10 mouse cellular contexts compared by ENCODE assay signal in genomic region chr2:168478431-168478830, GRCm38 (mm10).
DNase-seq lines count a peak whose midpoint lies in the region; ATAC-seq lines count a peak whose summit lies in the region.
"Had no signal": no experiment of that assay in that cellular context is flagged by ENCODE, and none has a peak within 500 bp of the region (broad histone marks: within the 10 kb centered on the region; RNA-seq: fewer than 3 reads in every experiment).

No protein-coding gene starts in this region.

- ATAC-seq in granulocyte monocyte progenitor cell, adult 5-6 weeks (replicated peaks; ENCODE audit: poor library complexity, severe bottlenecking) = peak; percentile 43
- peak; percentile 43 for ATAC-seq in heart, embryonic 14.5 days (ENCODE audit: insufficient number of reproducible peaks, insufficient read depth, low FRiP score, low read depth)
- ATAC-seq: forebrain, embryonic 14.5 days had no signal

- peaks cover 8 to 11% of the 10 kb centered on the region in 2 experiments for H3K4me1 ChIP-seq in heart, embryonic 14.5 days (ENCODE audit: control insufficient read depth in 2 of 2, insufficient read depth in 2 of 2, low read length in 2 of 2)
- no peaks in the 10 kb centered on the region for H3K4me1 ChIP-seq in midbrain, embryonic 10.5 days

- peak overlapping the region; percentile 63 to 64 for H3K27ac ChIP-seq in heart, embryonic 14.5 days (replicated peaks in 1 of 2; ENCODE audit: control insufficient read depth in 1 of 2, insufficient read depth in 1 of 2, low read depth in 2 of 2, low read length in 2 of 2)
- no peak overlapping the region for H3K27ac ChIP-seq in midbrain, embryonic 10.5 days (replicated peaks)
- H3K27ac ChIP-seq: lung, embryonic 15.5 days had no signal

- no peak overlapping the region for H3K4me2 ChIP-seq in heart, embryonic 14.5 days (ENCODE audit: low read length)
- H3K4me2 ChIP-seq: lung, embryonic 15.5 days had no signal

- peaks cover 35% of the 10 kb centered on the region; the same call in 1 of the 2 replicates for H3K27me3 ChIP-seq in heart, embryonic 14.5 days (ENCODE audit: control insufficient read depth, insufficient read depth, low read length)
- H3K27me3 ChIP-seq in midbrain, embryonic 10.5 days (ENCODE audit: low read depth, poor library complexity, severe bottlenecking) = peaks cover 13% of the 10 kb centered on the region

- H3K4me3 ChIP-seq in heart, embryonic 14.5 days (ENCODE audit: control insufficient read depth in 1 of 2, insufficient read depth in 1 of 2, low read depth in 1 of 2, low read length in 2 of 2) = no peak overlapping the region
- H3K4me3 ChIP-seq in midbrain, embryonic 10.5 days = no peak overlapping the region
- H3K4me3 ChIP-seq: lung, embryonic 15.5 days had no signal

- intact Hi-C loops in gastrocnemius, postnatal 14 days (cut with DNase I; ENCODE audit: low total_unique reads) = no loop called here

- 12% methylated on average over 7 of the region's 7 CpGs for WGBS in heart, embryonic 14.5 days
- 76% methylated on average over 7 of the region's 7 CpGs for WGBS in midbrain, embryonic 10.5 days

- no peaks in the 10 kb centered on the region for H3K9me3 ChIP-seq in heart, embryonic 14.5 days (ENCODE audit: control insufficient read depth, low read length)
- H3K9me3 ChIP-seq in midbrain, embryonic 10.5 days (replicated peaks) = no peaks in the 10 kb centered on the region
- H3K9me3 ChIP-seq: lung, embryonic 15.5 days had no signal

- DNase-seq in gastrocnemius, postnatal 14 days = peak; percentile 33
- DNase-seq in gastrocnemius, adult 18-20 months (ENCODE audit: low spot score) = no peak
- peak; percentile 45 to 56 for DNase-seq in kidney, postnatal 25 days
- no peak for DNase-seq in urinary bladder, postnatal 25 days (ENCODE audit: low spot score)
- no peak for DNase-seq in midbrain, embryonic 10.5 days (ENCODE audit: low spot score)
- no peak for DNase-seq in yolk sac, embryonic 10.5 days (ENCODE audit: low spot score)

- H3K9ac ChIP-seq in heart, embryonic 14.5 days (ENCODE audit: low read length) = 0 out of 2 replicates have a peak overlapping the region, but pooled peaks have one; percentile 36
- H3K9ac ChIP-seq: lung, embryonic 15.5 days had no signal

- H3K36me3 ChIP-seq in heart, embryonic 14.5 days (ENCODE audit: control insufficient read depth, insufficient read depth, low read length) = peaks cover 24% of the 10 kb centered on the region
- no peaks in the 10 kb centered on the region for H3K36me3 ChIP-seq in midbrain, embryonic 10.5 days
- H3K36me3 ChIP-seq: lung, embryonic 15.5 days had no signal

Comparison
In these comparisons a context has a peak if more than half of its experiments do, and no peak if none do; other contexts are left out.
1. DNase-seq: peak in gastrocnemius, postnatal 14 days (single experiment) and kidney, postnatal 25 days (2 of 2); none in gastrocnemius, adult 18-20 months (single experiment), urinary bladder, postnatal 25 days (single experiment), midbrain, embryonic 10.5 days (single experiment) and yolk sac, embryonic 10.5 days (single experiment).